Mouse (Mus musculus): Measurements from ENCODE around the gene Olfr1537.

GRCm38 (mm10) chr9:39276718-39277117 is 26.9 kb upstream of the Olfr1537 start, which contains the start of gene Olfr945:
- TF ChIP-seq POLR2A (IDR thresholded peaks at IDR 0.05; ENCODE audit: borderline replicate concordance, control insufficient read depth, low read depth, low read length): no peak
- no peak for TF ChIP-seq CTCF (IDR thresholded peaks at IDR 0.05; ENCODE audit: control insufficient read depth, insufficient read depth, low read length)

All from bone marrow, adult 2 months (tissue).